Mouse (Mus musculus) erythroblast, embryonic 14.5 days (primary cell): ENCODE results near the gene 4930562C15Rik.

Source experiments
- GATA1 ChIP-seq: IDR thresholded peaks from 2 replicates; pipeline ENCODE4 v1.6.1; 2012; ENCODE audit warnings: low read length, inconsistent platforms, mixed read lengths
- TAL1 ChIP-seq: IDR thresholded peaks from 3 replicates; pipeline ENCODE4 v1.6.1; 2012; ENCODE audit warnings: low read length, inconsistent platforms, mixed read lengths

- TF ChIP-seq GATA1 (no peak), TAL1 (no peak)
These were observed 69.7 kb downstream of the 4930562C15Rik start for GRCm38 (mm10) chr16:4904878-4905277.
